Mouse (Mus musculus): ENCODE data around the gene Foxp1. TPM values are rescaled to one million over a fixed set of nuclear protein-coding genes. Genes with fewer than 3 reads are reported as not detected.

The Foxp1 gene
- polyA plus RNA-seq, 1 experiment, result 162 TPM

DNA sequence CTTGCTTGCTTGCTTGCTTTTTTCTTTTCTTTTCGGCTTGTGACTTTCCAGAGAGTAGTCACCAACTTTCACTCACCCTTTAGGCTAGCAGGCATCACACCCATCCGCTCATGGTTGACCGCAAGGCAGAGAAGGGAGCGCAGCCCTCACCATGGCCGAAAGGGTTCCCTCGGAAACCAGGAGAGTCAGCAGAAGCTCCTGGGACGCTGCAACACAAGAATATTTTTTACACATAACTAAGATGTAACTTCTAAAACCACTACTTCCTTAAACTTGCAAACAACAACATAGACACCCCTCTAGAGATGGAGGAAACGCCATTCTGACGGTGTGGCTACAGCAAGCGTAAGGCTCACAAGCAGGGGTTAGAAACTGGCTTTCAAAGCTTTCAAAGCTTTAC, 87.4 kb downstream of the Foxp1 start:
- peak in 1 of 2 experiments; percentile 45 for DNase-seq (ENCODE audit: low read depth in 1 of 2, low spot score in 2 of 2)
- 42% methylated on average over 10 of the region's 10 CpGs for WGBS
- Histone ChIP-seq H3K4me3 (ENCODE audit: extremely low read depth, insufficient read depth, insufficient read length) (no peak overlapping the region; the same call in 1 of the 2 replicates), H3K27ac (ENCODE audit: insufficient read depth, low read length) (peak overlapping the region; percentile 65), H3K4me1 (ENCODE audit: control insufficient read depth, insufficient read depth, insufficient read length) (peaks cover 22% of the 10 kb centered on the region; the same call in 1 of the 2 replicates), H3K27me3 (ENCODE audit: control insufficient read depth, insufficient read depth, low read length) (no peaks in the 10 kb centered on the region), H3K36me3 (ENCODE audit: control insufficient read depth, insufficient read depth, low read length) (no peaks in the 10 kb centered on the region)
- TF ChIP-seq CTCF (IDR thresholded peaks at IDR 0.05; ENCODE audit: extremely low read depth, insufficient read depth, insufficient read length, insufficient replicate concordance) (no peak), POLR2A (IDR thresholded peaks at IDR 0.05; ENCODE audit: low read depth, low read length) (no peak)

DNA sequence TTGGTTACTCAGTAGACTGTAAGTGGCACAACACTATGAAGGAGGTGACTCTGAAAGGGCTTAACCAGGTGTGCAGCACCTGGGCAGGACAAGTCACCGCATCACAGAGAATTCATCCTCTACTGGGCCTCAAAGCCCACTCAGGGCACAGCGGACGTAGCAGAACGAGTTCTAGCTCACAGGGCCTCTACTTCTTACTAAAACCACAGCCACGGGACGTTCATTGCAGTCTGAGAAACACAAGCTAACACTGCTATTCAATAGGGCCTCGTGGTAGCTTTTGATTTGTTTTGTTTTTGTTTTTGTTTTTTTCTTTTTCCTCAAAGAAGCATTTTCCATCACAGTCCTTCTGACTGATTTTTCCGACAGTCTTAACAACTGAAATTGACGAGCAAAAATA, 89.5 kb downstream of the Foxp1 start:
- H3K27me3 ChIP-seq (ENCODE audit: control insufficient read depth, insufficient read depth, low read length), result no peaks in the 10 kb centered on the region
- TF ChIP-seq POLR2A (IDR thresholded peaks at IDR 0.05; ENCODE audit: low read depth, low read length) (no peak), CTCF (IDR thresholded peaks at IDR 0.05; ENCODE audit: extremely low read depth, insufficient read depth, insufficient read length, insufficient replicate concordance) (no peak)
- WGBS, result 67% methylated on average over 9 of the region's 9 CpGs
- H3K4me1 ChIP-seq (ENCODE audit: control insufficient read depth, insufficient read depth, insufficient read length), result peaks cover 14% of the 10 kb centered on the region; the same call in 1 of the 2 replicates
- no peak for DNase-seq (ENCODE audit: low read depth in 1 of 2, low spot score in 2 of 2)
- H3K36me3 ChIP-seq (ENCODE audit: control insufficient read depth, insufficient read depth, low read length), result no peaks in the 10 kb centered on the region
- peak overlapping the region; percentile 80 for H3K27ac ChIP-seq (ENCODE audit: insufficient read depth, low read length)
- no peak overlapping the region for H3K4me3 ChIP-seq (ENCODE audit: extremely low read depth, insufficient read depth, insufficient read length)

DNA sequence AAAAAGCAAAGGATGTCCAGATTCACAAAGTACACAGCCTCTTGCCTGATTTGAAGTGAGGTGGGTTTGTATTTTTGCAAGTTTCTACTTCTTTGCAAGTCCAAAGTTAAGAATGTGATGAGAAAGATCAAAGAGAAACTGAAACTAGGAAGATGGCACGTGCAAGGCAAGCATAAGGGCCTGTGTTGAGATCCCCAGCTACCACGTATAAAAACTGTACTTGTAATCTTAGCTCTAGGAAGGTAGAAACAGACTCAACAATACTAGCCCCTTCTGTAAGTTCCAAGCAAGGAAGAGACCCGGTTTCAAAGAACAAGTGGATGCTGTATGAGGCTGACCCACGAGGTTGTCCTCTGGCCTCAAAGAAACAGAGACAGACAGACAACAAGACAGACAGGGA, 90.6 kb downstream of the Foxp1 start:
- peaks cover 14% of the 10 kb centered on the region; the same call in 1 of the 2 replicates for H3K4me1 ChIP-seq (ENCODE audit: control insufficient read depth, insufficient read depth, insufficient read length)
- H3K27me3 ChIP-seq (ENCODE audit: control insufficient read depth, insufficient read depth, low read length), result no peaks in the 10 kb centered on the region
- TF ChIP-seq POLR2A (IDR thresholded peaks at IDR 0.05; ENCODE audit: low read depth, low read length) (no peak), CTCF (IDR thresholded peaks at IDR 0.05; ENCODE audit: extremely low read depth, insufficient read depth, insufficient read length, insufficient replicate concordance) (no peak)
- DNase-seq (ENCODE audit: low read depth in 1 of 2, low spot score in 2 of 2), result peak in 1 of 2 experiments; percentile 40
- peak overlapping the region; percentile 80 for H3K27ac ChIP-seq (ENCODE audit: insufficient read depth, low read length)
- no peaks in the 10 kb centered on the region for H3K36me3 ChIP-seq (ENCODE audit: control insufficient read depth, insufficient read depth, low read length)
- WGBS, result 41% methylated on average over 4 of the region's 4 CpGs
- H3K4me3 ChIP-seq (ENCODE audit: extremely low read depth, insufficient read depth, insufficient read length), result no peak overlapping the region

DNA sequence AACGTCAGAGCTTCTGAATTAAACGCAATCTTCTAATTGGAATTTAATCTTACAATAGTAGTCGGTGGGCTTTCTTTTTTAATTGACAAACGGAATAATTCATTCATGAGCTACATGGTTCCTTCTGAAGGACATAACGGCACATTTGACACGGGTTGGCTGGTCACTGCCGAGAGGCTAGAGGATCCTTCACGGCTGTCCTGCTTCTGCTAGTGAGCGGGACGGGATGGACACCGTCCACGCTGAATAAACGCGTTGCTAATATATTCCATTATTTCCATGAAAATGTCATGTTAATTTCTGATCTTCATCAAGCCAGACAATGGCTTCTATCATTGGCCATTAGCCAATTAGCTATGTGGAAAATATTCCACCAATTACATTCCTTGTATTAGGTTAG, 92.0 kb downstream of the Foxp1 start:
- H3K27ac ChIP-seq (ENCODE audit: insufficient read depth, low read length), result no peak overlapping the region
- H3K36me3 ChIP-seq (ENCODE audit: control insufficient read depth, insufficient read depth, low read length), result no peaks in the 10 kb centered on the region
- no peak overlapping the region for H3K4me3 ChIP-seq (ENCODE audit: extremely low read depth, insufficient read depth, insufficient read length)
- TF ChIP-seq CTCF (IDR thresholded peaks at IDR 0.05; ENCODE audit: extremely low read depth, insufficient read depth, insufficient read length, insufficient replicate concordance) (no peak), POLR2A (IDR thresholded peaks at IDR 0.05; ENCODE audit: low read depth, low read length) (no peak)
- peaks cover 15% of the 10 kb centered on the region; the same call in 1 of the 2 replicates for H3K4me1 ChIP-seq (ENCODE audit: control insufficient read depth, insufficient read depth, insufficient read length)
- 96% methylated on average over 14 of the region's 14 CpGs for WGBS
- no peak for DNase-seq (ENCODE audit: low read depth in 1 of 2, low spot score in 2 of 2)
- H3K27me3 ChIP-seq (ENCODE audit: control insufficient read depth, insufficient read depth, low read length), result no peaks in the 10 kb centered on the region

DNA sequence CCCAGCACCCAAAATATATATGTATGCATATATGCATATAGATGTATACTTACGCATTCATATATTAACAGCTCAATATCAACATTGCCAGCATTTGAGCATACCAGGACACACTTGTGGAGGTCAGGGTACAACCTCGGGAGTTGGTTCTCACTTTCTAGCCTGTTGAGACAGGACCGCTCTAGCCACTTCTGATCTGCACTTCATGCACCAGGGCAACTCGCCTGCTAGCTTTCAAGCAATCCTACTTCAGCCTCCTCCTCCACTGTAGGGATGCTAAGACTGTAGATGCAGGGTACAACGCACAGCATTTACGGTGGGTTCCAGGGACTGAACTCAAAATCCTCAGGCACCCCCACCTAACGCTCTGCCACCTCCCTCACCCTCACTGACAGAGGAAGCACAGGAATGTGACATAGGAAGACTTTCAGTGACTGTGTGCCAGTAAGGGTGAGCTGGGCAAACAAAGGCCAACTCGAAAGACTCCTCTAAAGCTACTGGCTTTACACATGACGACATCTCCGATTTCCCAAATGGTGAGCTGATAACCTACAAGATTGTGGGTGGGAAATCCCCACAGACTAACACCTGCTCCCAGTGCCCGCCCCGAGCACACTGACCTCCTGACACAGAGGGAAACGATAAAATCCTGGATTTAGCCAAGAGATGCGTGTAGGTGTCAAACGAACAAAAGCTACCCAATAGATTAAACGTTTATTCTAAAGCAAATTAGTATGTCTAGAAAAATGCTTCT, 93.0 kb downstream of the Foxp1 start:
- Histone ChIP-seq H3K27ac (ENCODE audit: insufficient read depth, low read length) (peak overlapping the region; percentile 83), H3K4me1 (ENCODE audit: control insufficient read depth, insufficient read depth, insufficient read length) (peaks cover 17% of the 10 kb centered on the region; the same call in 1 of the 2 replicates), H3K27me3 (ENCODE audit: control insufficient read depth, insufficient read depth, low read length) (no peaks in the 10 kb centered on the region), H3K4me3 (ENCODE audit: extremely low read depth, insufficient read depth, insufficient read length) (no peak overlapping the region), H3K36me3 (ENCODE audit: control insufficient read depth, insufficient read depth, low read length) (no peaks in the 10 kb centered on the region)
- 79% methylated on average over 16 of the region's 16 CpGs for WGBS
- no peak for TF ChIP-seq CTCF (IDR thresholded peaks at IDR 0.05; ENCODE audit: extremely low read depth, insufficient read depth, insufficient read length, insufficient replicate concordance)
- no peak for DNase-seq (ENCODE audit: low read depth in 1 of 2, low spot score in 2 of 2)

DNA sequence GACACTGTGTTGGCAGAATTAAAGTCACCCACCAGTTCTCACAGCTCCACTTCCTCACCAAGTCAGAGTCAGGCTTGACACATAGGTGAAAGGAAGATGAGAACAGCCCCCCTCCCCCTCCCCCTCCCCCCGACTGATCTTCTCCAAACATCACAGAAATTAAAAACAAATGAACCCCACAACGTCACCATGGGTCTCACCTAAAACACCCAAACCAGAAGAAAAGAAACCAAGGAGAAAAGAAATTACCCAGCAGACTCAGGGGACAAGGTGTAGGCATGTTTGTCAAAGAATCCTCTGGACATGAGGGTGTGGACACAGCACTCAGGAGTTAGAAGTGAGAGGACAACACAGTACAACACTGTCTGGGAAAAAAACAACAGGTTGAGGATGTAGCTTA, 93.6 kb downstream of the Foxp1 start:
- WGBS, result 28% methylated on average over 2 of the region's 2 CpGs
- Histone ChIP-seq H3K27ac (ENCODE audit: insufficient read depth, low read length) (peak overlapping the region; percentile 83), H3K4me1 (ENCODE audit: control insufficient read depth, insufficient read depth, insufficient read length) (peaks cover 17% of the 10 kb centered on the region; the same call in 1 of the 2 replicates), H3K4me3 (ENCODE audit: extremely low read depth, insufficient read depth, insufficient read length) (no peak overlapping the region), H3K27me3 (ENCODE audit: control insufficient read depth, insufficient read depth, low read length) (no peaks in the 10 kb centered on the region), H3K36me3 (ENCODE audit: control insufficient read depth, insufficient read depth, low read length) (no peaks in the 10 kb centered on the region)
- peak in 1 of 2 experiments; percentile 43 for DNase-seq (ENCODE audit: low read depth in 1 of 2, low spot score in 2 of 2)
- TF ChIP-seq POLR2A (IDR thresholded peaks at IDR 0.05; ENCODE audit: low read depth, low read length), result no peak
- no peak for TF ChIP-seq CTCF (IDR thresholded peaks at IDR 0.05; ENCODE audit: extremely low read depth, insufficient read depth, insufficient read length, insufficient replicate concordance)

DNA sequence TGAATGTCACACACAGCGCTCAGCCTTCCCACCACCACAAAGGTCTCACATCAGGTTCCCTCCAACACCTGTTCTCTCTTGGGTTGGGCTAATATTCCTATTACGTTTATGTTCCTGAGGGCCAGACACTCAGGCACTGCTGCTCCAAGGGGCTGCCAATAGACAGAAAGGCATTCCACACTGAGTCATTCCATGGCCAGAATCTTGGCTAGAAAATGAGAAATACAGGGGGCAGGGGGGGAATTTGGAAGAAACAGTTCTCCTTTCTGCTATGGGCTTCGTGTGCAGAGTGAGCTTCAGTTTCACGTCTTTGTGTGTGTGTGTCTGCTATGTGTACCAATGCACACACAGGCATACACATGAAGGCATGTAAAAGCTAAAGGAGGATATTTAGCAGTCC, 95.2 kb downstream of the Foxp1 start:
- no peak for DNase-seq (ENCODE audit: low read depth in 1 of 2, low spot score in 2 of 2)
- Histone ChIP-seq H3K36me3 (ENCODE audit: control insufficient read depth, insufficient read depth, low read length) (no peaks in the 10 kb centered on the region), H3K27me3 (ENCODE audit: control insufficient read depth, insufficient read depth, low read length) (no peaks in the 10 kb centered on the region), H3K4me1 (ENCODE audit: control insufficient read depth, insufficient read depth, insufficient read length) (peaks cover 13% of the 10 kb centered on the region; the same call in 1 of the 2 replicates), H3K27ac (ENCODE audit: insufficient read depth, low read length) (peak overlapping the region; percentile 75; the same call in 1 of the 2 replicates), H3K4me3 (ENCODE audit: extremely low read depth, insufficient read depth, insufficient read length) (no peak overlapping the region)
- no peak for TF ChIP-seq POLR2A (IDR thresholded peaks at IDR 0.05; ENCODE audit: low read depth, low read length)
- no peak for TF ChIP-seq CTCF (IDR thresholded peaks at IDR 0.05; ENCODE audit: extremely low read depth, insufficient read depth, insufficient read length, insufficient replicate concordance)
- 86% methylated on average over 4 of the region's 4 CpGs for WGBS
